Mouse (Mus musculus) ovary, postnatal 36 days (tissue): Measurements from ENCODE around the gene Cdc16.

Source experiments
- DNase-seq: peaks from one replicate; pipeline ENCODE4 v3.0.0; 2022; ENCODE audit warnings: low spot score, mixed read lengths

Cdc16 gene

GRCm38 (mm10) chr8:13828598-13829172, 71.2 kb downstream of the Cdc16 start:
- DNase-seq: no peak
